Mouse (Mus musculus): ENCODE data around the gene Mastl. TPM values are rescaled to one million over a fixed set of nuclear protein-coding genes. Genes with fewer than 3 reads are reported as not detected.
A peak's percentile ranks its signal among the peaks of the same experiment; 100 is the strongest.

Mastl gene
- 0.32 TPM in 1 of 2 replicates, not detected in the other for polyA plus RNA-seq (2012; ENCODE audit: insufficient read depth, insufficient read length, missing spikeins)

DNA sequence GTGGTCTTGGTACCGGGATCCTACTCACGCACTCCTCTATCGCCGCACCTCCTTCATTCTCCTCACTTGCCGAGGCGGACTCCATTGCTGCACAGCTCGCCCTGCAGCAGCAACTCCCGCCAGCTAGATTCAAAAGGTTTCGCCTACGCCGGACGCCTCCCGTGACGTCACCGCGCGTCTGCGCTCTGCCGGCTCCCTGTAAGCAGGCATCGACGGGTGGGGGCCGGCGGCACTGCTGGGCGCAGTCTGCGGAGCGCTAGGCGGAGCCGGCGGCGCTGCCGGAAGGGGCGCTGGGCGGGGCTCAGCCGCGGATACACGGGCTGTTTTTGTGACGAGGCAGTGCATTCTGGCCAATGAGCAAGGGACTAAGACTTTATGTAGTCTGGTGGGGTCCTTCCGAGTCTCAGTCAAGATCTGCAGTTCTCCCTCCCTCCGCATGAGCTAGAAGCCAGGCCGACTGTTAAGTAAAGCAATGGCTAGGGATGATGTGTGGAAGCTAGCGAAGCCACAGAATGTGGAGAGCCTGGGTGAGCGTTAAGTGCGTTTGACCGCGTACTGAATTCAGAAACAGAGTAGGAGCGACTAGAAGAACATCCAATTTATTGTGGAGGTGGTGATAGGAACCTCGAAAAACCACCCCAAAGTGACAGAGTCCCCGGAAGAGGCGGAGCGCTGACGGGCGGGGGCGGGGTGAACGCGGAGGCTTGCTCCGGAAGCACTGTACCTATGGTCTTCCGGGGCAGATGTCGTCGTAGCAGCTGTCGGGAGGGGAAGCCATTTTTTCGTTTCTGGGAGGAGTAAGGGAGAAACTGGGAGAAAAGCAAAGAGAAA, at the start of gene Mastl, which contains the start of gene Yme1l1:
TSS of gene Mastl (minus strand) at position 248 of the 831 bp plus-strand sequence.
TSS of gene Yme1l1 (plus strand) at position 593 of the 831 bp plus-strand sequence.
- H3K4me3 ChIP-seq (ENCODE audit: insufficient read depth, low read depth, low read length): peak within 1 kb of the TSS; percentile 87
- peaks cover 10% of the 10 kb centered on the region for H3K4me1 ChIP-seq (ENCODE audit: control insufficient read depth, insufficient read depth, insufficient read length, low read length)
- H3K27ac ChIP-seq (replicated peaks; ENCODE audit: low read depth, low read length): peak within 1 kb of the TSS; percentile 100

DNA sequence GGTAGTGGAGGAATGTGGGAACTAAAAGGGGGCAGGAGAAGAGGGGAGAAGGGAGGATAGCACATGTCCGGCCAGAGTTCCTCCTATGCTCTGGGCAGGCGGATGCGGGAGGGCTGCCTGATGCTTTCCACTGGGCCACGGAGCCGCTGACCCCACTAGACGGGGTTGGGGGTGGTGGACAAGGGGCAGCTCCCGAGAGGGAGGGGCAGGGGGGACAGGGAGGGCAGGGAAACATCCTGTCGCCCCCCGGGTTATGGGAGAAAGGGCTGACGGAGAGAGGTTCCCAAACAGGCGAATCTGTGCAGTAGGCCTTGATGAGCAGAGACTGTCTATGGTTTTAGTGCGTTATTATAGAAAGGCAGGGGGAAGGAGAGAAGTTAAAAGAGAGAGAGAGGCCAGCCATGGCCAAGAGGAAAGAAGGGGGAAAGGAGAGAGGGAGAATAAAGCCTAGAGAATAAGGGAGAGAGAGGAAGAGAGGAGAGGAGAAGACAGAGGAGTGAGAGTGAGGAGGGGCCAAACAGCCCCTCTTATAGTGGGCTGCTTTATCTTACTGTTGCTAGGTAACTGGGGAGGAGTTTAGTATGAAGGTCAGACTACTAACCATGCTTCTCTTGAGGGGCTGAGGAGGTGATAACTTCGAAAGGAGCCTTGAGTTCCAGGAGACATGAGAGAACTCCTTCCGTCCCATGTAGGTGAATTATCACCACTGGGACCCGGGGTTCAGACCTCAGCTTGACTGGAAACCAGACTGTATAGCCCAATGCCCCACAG, 47.3 kb upstream of the Mastl start:
- no peak overlapping the region for H3K27ac ChIP-seq (replicated peaks; ENCODE audit: low read depth, low read length)
- no peaks in the 10 kb centered on the region for H3K4me1 ChIP-seq (ENCODE audit: control insufficient read depth, insufficient read depth, insufficient read length, low read length)
- H3K4me3 ChIP-seq (ENCODE audit: insufficient read depth, low read depth, low read length): no peak overlapping the region

DNA sequence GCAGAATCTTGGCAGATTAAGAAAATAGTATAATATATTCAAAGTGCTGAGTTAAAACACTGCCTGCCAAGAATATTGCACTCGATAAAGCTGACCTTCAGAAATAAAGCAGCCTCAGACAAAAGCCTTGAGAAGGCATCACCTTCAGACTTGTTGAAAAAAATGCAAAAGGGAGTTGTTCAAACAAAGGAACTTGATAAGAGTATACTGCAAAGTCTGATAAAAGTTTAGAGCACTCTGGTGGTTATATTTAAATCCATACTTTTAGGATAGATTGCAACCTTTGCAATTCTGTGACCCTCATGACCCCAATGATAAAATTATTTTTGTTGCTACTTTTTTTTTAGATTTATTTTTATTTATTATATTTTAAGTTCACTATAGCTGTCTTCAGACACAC, 45.2 kb upstream of the Mastl start:
- Histone ChIP-seq H3K27ac (replicated peaks; ENCODE audit: low read depth, low read length) (no peak overlapping the region), H3K4me1 (ENCODE audit: control insufficient read depth, insufficient read depth, insufficient read length, low read length) (no peaks in the 10 kb centered on the region), H3K4me3 (ENCODE audit: insufficient read depth, low read depth, low read length) (no peak overlapping the region)

DNA sequence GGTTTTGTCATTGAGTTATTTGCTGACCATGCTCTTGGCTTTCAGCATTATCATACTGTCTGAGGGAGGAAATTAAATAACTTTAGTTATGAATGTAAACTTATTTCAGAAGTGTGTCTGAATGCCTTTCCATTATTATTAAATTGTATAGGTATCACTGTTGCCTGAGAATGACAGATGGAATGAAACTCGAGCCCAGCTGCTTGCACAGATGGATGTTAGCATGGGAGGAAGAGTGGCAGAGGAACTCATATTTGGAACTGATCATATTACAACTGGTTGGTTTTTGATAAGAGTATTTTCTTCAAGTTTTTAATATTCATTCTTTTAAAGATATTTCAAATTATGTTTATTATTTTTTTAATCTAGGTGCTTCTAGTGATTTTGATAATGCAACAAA, 38.5 kb upstream of the Mastl start:
- no peak overlapping the region for H3K4me3 ChIP-seq (ENCODE audit: insufficient read depth, low read depth, low read length)
- no peaks in the 10 kb centered on the region for H3K4me1 ChIP-seq (ENCODE audit: control insufficient read depth, insufficient read depth, insufficient read length, low read length)
- H3K27ac ChIP-seq (replicated peaks; ENCODE audit: low read depth, low read length): no peak overlapping the region

DNA sequence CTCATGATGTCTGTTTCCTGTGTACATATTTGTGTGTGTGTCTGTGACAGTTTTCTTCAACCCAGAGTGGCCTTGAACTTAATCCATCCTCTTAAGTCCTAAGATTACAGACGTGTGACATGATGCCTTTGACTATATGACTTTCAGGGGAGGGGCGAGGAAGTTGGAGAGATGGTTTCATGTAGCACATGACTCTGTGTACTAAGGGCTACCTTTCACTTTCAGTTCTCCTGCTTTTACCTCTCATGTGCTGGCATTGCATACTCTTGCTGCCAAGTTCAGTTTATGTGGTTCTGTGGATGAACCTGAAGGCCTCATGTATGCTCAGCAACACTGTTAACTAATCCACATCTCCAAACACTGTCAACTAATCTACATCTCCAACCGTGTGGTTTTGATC, 16.5 kb upstream of the Mastl start:
- Histone ChIP-seq H3K27ac (replicated peaks; ENCODE audit: low read depth, low read length) (no peak overlapping the region), H3K4me3 (ENCODE audit: insufficient read depth, low read depth, low read length) (no peak overlapping the region), H3K4me1 (ENCODE audit: control insufficient read depth, insufficient read depth, insufficient read length, low read length) (no peaks in the 10 kb centered on the region)

DNA sequence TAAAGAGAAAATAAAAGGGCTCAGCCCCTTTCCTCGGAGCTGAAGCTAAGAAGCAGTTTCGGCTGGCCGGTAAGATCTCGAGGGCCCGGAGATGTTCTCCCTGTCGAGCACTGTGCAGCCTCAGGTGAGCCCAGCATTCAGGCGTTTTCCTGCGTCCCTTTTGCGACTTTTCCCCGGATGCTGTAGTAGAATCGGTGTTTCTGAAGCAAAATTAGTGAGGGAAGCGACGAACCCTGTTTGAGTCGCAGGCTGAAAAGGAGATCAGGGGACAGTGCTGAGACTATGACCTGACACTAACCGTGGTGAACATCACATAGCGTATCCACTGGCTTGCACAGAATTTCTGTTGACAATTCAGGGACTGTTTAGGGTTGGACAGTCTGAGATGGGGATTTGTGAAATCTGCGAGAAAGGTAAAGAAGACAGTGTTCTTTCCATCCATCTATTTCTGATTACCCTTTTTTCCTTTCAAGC, 821 bp upstream of the Mastl start:
- peak overlapping the region; percentile 85 for H3K27ac ChIP-seq (replicated peaks; ENCODE audit: low read depth, low read length)
- H3K4me1 ChIP-seq (ENCODE audit: control insufficient read depth, insufficient read depth, insufficient read length, low read length): peaks cover 10% of the 10 kb centered on the region
- H3K4me3 ChIP-seq (ENCODE audit: insufficient read depth, low read depth, low read length): peak overlapping the region; percentile 87

DNA sequence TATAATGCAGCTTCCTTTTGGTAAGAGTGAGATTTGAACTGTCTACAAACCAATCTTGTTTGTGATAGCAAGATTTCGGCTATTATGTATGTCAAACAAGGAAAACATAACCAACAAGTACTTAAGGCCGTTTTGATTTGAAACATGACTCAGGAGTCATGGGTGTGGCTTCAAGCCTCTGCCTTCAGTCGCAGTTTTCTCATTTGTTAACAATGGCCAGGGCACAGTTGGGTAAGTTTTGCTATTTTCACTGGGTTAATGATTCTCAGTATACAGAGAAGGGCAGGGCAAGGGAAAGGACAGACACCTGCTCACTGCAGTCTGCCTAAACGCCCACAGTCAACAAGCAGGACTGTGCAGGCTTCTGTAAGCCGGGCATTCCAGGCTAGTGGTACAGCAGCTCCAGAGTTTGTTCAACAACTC, 614 bp downstream of the Mastl start:
- no peak overlapping the region for H3K27ac ChIP-seq (replicated peaks; ENCODE audit: low read depth, low read length)
- H3K4me1 ChIP-seq (ENCODE audit: control insufficient read depth, insufficient read depth, insufficient read length, low read length): peaks cover 10% of the 10 kb centered on the region
- H3K4me3 ChIP-seq (ENCODE audit: insufficient read depth, low read depth, low read length): peak overlapping the region; percentile 64

DNA sequence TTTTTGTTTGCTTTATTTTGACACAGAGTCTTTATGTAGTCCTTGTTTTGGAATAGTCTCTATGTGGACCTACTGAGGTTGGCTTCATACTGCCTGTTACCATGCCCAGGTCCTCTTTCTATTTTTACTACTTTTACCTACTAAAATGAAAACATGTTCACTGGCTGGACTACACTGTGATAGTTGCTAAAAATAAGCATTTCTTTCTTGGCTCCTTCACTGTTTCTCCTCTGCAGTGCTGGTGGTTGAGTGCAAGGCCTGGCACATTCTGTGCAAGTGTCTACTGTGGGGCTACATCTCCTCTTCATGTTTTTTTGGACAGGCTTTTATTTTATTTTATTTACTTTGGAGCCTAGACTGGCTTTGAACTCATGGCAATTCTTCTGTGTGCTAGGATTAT, 36.3 kb downstream of the Mastl start:
- Histone ChIP-seq H3K4me1 (ENCODE audit: control insufficient read depth, insufficient read depth, insufficient read length, low read length) (no peaks in the 10 kb centered on the region), H3K4me3 (ENCODE audit: insufficient read depth, low read depth, low read length) (no peak overlapping the region), H3K27ac (replicated peaks; ENCODE audit: low read depth, low read length) (no peak overlapping the region)

DNA sequence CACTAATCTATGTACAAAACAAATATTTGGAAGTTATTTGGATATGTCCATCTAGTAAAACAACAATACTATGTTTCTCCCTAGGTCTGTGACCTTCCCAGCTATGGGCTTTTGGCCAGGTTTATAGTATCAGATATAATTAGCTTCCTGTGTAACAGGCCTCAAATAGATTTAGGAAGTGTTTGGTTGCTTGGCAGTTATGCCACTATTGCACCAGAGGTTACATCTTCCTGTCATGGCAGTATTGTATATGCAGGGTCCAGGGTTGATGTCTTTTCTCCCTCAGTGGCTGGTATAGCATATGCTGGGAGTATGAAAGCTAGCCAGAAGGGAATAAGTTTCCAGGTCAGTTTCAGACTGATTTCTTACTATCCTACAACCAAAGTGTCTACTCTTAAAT, 53.6 kb downstream of the Mastl start:
- Histone ChIP-seq H3K4me3 (ENCODE audit: insufficient read depth, low read depth, low read length) (no peak overlapping the region), H3K27ac (replicated peaks; ENCODE audit: low read depth, low read length) (no peak overlapping the region), H3K4me1 (ENCODE audit: control insufficient read depth, insufficient read depth, insufficient read length, low read length) (no peaks in the 10 kb centered on the region)

DNA sequence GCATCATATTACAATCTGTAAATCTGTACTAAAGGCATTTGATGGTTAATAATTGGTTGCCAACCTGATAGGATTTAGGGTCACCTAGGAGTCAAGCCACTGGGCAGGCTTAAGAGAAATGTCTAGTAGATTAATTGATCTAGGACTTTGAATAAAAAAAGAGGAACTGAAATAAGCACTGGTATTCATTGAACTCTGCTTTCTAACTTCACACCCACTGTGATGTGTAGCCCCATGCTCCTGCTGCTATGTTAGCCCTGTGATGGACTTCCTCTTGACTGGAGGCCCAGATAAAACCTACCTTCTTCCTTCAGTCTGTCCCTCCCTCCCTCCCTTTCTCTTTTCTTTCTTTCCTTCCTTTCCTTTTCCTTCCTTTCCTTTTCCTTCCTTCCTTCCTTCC, 58.8 kb downstream of the Mastl start:
- no peak overlapping the region for H3K4me3 ChIP-seq (ENCODE audit: insufficient read depth, low read depth, low read length)
- no peaks in the 10 kb centered on the region for H3K4me1 ChIP-seq (ENCODE audit: control insufficient read depth, insufficient read depth, insufficient read length, low read length)
- no peak overlapping the region for H3K27ac ChIP-seq (replicated peaks; ENCODE audit: low read depth, low read length)

DNA sequence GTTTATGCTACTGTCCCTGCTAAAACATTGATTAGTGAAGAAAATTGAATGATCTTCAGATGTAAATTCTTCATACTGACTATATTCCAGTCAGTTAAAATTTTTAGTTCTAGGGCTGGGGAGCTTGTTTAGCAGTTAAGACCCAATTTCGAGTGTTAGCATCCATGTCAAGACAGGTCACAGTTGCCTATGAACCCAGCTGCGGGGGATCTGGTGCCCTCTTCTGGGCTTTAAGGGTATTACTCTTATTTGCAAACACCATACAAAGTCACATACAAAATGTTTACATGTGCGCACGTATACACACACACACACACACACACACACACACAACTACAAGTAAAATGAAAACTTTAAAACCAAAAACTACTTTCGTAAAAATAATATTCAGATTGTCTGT, 63.6 kb downstream of the Mastl start:
- Histone ChIP-seq H3K4me1 (ENCODE audit: control insufficient read depth, insufficient read depth, insufficient read length, low read length) (no peaks in the 10 kb centered on the region), H3K4me3 (ENCODE audit: insufficient read depth, low read depth, low read length) (no peak overlapping the region), H3K27ac (replicated peaks; ENCODE audit: low read depth, low read length) (no peak overlapping the region)

DNA sequence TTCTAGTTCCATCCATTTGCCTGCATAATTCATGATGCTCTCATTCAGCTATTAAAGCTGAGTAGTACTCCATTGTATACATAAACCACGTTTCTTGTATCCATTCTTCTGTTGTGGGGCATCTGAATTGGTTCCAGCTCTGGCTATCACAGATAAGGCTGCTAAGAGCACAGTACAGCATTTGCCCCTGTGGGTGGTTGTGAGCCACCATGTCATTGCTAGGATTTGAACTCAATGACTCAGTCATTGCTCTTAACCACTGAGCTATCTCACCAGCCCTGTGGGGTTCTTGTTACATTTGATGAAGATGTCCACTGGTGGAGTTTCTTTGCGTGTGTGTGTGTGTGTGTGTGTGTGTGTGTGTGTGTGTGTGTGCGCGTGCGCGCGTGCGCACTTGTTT, 71.3 kb downstream of the Mastl start:
- H3K27ac ChIP-seq (replicated peaks; ENCODE audit: low read depth, low read length): no peak overlapping the region
- no peak overlapping the region for H3K4me3 ChIP-seq (ENCODE audit: insufficient read depth, low read depth, low read length)
- no peaks in the 10 kb centered on the region for H3K4me1 ChIP-seq (ENCODE audit: control insufficient read depth, insufficient read depth, insufficient read length, low read length)

DNA sequence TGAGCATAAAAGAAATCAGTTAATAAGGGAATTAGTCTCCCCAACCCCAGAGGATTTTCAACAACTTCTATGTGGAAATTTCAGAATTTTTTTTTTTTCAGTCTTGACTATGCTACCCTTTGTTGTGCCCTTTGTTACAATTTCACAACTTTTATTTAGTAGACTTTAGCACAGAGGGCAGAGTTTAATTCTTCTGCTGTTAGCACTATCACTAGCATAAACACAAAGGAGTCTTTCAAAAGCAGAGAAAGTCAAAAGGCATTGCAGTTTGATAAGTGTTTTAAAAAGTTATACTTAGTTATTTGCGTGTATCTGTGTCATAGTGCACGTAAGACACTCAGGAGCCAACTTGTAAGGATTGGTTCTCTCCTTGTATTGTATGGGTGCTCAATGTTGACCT, 77.2 kb downstream of the Mastl start:
- Histone ChIP-seq H3K27ac (replicated peaks; ENCODE audit: low read depth, low read length) (peak overlapping the region; percentile 66), H3K4me1 (ENCODE audit: control insufficient read depth, insufficient read depth, insufficient read length, low read length) (no peaks in the 10 kb centered on the region), H3K4me3 (ENCODE audit: insufficient read depth, low read depth, low read length) (no peak overlapping the region)

DNA sequence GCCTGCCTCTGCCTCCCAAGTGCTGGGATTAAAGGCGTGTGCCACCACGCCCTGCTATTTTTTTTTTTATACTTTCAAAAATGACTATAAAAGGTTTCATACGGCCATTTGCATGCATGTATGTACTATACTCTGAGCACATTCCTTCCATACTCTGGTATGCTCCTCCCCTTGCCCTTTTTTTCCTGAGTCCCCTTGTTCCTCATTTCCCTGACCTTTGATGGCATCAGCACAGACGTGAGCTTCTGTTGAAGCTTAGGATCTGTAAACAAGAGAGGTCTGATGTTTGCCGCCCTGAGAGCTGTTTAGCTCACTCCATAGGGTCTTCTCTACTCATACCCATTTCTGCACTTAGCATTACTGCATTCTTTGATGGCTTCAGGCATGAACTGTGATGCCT, 78.1 kb downstream of the Mastl start:
- H3K27ac ChIP-seq (replicated peaks; ENCODE audit: low read depth, low read length): no peak overlapping the region; the same call in 1 of the 2 replicates
- H3K4me3 ChIP-seq (ENCODE audit: insufficient read depth, low read depth, low read length): no peak overlapping the region
- no peaks in the 10 kb centered on the region for H3K4me1 ChIP-seq (ENCODE audit: control insufficient read depth, insufficient read depth, insufficient read length, low read length)

DNA sequence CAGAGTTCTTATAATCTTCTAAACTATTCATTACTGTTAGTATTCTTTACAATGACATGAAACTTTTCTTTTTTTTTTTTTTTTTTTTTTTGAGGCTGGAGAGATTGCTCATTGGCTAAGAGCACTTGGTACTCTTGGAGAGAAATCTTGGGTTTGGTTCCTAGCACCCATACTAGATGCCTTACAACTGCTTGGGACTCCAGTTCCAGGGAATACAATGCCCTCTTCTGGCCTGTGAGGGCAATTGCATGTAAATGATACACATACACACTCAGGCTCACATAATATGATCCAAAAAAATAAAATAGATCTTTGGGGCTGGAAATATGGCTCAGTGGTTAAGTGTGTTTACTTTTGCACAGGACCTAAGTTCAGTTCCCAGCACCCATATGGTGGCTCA, 79.0 kb downstream of the Mastl start:
- H3K27ac ChIP-seq (replicated peaks; ENCODE audit: low read depth, low read length): no peak overlapping the region
- H3K4me1 ChIP-seq (ENCODE audit: control insufficient read depth, insufficient read depth, insufficient read length, low read length): no peaks in the 10 kb centered on the region
- H3K4me3 ChIP-seq (ENCODE audit: insufficient read depth, low read depth, low read length): no peak overlapping the region
